Mouse (Mus musculus): Measurements from ENCODE around the gene Nubpl.
"Not testable (repeated sequence)": the region's sequence is repeated elsewhere in the genome, so short reads cannot be mapped to it uniquely, and the experiment has no call there.

Gene Nubpl

GRCm38 (mm10) chr12:52097650-52098070 lies at the start of gene Nubpl:
Gene Nubpl, plus strand, starts transcription at chr12:52097737.
- DNase-seq (ENCODE audit: low spot score) = peak; percentile 95

DNA sequence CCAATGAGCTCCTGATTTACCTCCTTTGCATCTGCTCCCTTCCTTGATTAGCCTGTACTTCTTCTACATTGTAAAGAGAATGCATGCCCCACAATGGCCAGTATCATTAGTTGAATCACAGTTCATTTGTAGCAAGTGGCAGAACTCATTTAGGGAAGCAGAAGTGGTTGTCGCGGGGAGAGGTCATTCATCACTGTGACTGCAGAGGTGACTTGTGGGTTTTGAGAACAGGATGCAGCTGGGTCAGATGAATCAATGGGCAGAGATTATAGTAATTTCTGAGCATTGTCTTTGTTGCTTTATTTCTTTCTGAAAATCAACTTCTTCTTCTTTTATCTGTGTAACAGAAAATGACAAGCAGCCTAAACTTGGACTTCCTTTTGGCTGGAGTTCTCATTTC lies 48.2 kb upstream of the Nubpl start:
- DNase-seq (ENCODE audit: low spot score) = no peak

GRCm38 (mm10) chr12:52079296-52079695 lies 18.2 kb upstream of the Nubpl start:
- not testable (repeated sequence) for DNase-seq (ENCODE audit: low spot score)

DNA sequence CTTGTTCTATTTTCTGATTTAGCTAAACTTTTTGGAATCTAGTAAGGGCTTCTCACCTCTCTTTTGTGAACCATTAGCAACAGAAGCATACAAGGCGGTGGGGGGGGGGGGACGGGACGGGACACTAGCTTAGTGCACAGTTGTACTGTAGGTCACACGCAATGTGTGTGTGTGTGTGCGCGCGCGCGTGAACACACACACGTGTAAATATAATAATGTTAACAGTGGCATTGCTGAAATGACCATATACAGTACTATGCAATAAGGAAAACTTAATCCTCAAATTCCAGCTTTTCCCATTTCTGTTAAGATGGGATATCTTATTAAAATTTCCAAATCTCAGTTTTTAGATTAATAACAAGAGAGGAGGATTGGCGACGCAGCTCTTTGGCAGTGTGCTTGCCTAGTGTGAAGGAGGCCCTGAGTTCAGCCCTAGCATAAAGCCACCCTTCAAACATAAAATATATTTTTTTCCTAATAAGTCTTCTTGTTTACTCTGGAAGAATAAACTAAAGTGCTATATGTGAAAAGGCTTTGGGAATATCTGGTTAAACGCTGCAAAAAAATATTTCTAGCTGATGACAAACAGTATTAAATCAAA lies 388 bp upstream of the Nubpl start:
- DNase-seq (ENCODE audit: low spot score) = no peak

- no peak for DNase-seq (ENCODE audit: low spot score)
These were observed 22.7 kb downstream of the Nubpl start for GRCm38 (mm10) chr12:52120276-52120675.

DNA sequence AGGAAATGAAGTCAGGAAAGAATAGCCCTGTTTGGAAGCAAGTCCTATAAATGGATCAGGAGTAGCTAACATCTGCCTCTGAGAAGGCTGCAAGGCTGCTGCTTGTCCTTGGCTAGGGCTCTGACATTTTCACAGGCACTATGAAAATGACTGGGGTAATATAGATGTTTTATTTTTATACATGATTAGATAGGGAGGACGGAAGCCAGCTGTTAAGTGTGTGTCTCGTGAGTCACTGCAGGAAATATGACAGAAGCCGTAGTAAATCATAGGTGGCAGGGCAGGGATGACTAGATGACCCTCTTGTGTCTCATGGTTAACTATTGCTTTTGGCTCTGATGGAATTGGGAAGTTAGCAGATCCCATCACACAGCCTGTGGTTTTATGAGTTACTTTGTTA lies 28.9 kb downstream of the Nubpl start:
- no peak for DNase-seq (ENCODE audit: low spot score)

DNA sequence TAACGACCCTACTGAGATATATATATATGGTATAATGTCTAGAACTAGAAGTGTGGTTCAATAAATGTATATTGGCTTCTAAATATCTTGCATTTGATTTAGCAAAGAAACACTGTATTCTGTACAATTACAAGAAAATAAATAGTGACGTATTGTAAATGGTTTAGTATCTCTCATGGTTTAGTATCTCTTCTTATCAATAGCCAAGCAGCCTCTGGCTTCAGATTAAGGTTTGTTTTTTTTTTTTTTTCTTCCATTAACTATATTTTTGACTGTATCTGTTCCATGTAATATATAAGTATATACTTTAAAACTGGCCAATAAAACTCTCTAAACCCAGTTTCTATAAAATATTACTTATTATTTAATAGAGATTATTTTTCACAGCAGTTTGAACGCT lies 31.5 kb downstream of the Nubpl start:
- DNase-seq (ENCODE audit: low spot score) = no peak

GRCm38 (mm10) chr12:52132256-52132655 lies 34.7 kb downstream of the Nubpl start:
- no peak for DNase-seq (ENCODE audit: low spot score)

DNA sequence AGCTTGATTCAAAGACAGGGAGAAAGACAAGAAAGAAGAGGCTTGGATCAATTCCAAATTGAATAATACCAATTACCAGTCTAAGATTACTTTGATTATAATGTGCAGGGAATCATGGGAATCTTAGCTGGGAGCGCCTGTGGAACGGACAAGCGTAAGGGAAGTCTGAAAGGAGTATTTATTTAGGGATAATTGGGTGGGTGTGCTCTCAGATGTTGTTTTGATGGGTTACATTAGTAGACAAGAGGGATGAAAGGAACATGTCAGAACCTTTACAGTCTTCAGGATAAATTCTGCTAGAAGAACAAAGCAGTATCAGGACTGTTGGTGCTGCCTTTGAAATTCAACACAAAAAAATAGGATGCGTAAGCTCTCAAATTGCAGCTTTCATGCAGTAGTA lies 40.8 kb downstream of the Nubpl start:
- DNase-seq (ENCODE audit: low spot score) = no peak

- DNase-seq (ENCODE audit: low spot score) = no peak
These were observed 49.1 kb downstream of the Nubpl start for GRCm38 (mm10) chr12:52146639-52147038.

DNA sequence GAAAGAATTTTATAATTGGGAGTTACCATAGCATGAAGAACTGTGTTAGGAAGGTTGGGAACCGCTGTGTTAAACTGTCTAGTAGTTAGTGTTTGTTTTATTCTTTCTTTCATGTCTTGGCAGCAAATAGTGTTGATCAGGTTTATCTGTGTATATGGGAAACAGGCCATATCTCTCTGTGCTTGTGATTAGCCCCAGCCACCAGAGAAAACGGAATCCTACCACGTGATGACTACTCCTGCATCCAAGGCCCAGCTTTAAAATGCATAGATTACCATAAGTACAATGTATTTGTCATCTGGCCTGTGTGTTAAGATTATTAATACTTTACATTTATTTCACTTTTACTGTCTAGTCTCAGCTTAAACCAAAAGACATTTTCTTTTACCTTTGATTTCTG lies 51.9 kb downstream of the Nubpl start:
- no peak for DNase-seq (ENCODE audit: low spot score)

- no peak for DNase-seq (ENCODE audit: low spot score)
These were observed 54.5 kb downstream of the Nubpl start for GRCm38 (mm10) chr12:52152071-52152470.

- DNase-seq (ENCODE audit: low spot score) = no peak
These were observed 57.4 kb downstream of the Nubpl start for GRCm38 (mm10) chr12:52154906-52155305.

DNA sequence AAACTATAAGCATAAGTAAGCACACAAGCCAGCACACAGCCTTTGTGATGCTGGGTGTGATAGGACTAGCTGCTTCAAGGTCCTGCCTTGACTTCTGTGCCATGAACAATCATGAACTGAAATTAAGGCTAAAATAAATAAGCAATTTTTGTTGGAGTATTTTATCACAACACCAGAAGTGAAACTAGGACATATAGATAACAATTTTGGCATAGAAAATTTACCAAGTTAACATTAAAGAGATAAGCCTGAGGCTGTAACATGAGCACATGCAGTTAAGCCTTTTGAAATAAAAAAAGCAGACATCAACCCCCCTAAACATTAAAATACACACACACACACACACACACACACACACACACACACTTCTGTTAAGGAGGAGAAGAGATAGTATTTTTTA lies 66.9 kb downstream of the Nubpl start:
- DNase-seq (ENCODE audit: low spot score) = no peak

DNA sequence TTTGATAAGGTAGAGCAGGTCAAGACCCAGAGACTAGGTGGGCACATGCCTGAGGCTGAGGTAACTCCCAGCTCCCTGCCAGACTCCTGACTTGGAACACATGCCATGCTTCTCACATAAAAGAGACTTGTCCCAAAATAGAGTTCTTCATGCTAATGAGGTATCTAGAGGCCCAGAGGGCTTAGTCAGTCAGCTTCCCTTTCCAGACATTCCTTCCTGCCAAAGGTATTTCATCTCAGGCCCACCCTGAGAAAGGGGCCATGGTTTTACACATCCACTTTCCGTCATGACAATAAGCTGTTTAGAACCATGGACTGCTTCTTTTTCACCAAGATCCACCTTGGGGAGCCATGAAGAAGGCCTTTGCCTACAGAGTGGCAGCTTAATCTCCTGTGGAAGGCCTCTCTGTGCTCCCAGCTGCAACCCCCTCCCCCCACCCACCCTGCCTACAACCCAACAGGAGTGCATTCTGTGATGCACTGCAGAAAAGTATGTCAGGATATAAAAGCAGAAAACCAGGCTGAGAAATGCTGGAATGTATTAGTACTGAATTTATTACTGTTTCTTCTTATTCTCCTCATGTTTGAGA lies 88.8 kb downstream of the Nubpl start:
- no peak for DNase-seq (ENCODE audit: low spot score)

DNA sequence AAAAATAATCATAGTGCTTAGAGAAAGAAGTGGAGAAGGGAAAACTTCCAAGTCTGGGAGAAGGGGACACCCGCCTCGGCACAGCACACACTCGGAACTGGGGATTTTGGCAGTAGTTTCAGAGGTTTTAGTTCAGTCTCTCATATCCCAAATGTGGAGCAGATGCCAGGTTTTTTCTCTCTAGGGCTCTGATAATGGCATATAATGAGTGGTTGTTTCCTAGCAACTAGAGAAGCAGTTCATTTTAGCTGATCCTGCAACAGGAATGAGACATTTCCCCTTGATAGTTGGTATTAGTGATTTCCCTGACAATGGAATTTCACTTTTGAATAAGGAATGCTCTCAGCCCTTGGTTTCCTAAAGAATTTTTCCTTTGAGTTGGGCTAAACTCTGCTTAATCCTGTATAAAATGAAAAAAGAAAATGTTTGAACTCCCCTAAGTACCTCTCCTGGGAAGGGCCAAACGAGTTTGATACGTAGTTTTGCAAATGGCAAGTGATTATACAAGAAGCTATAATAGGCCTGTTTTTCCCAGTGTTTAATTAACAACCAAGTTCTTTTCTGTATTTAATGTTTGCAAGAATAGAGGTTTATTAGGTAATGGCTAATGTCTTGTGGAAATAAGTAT lies 89.5 kb downstream of the Nubpl start:
- DNase-seq (ENCODE audit: low spot score) = no peak

GRCm38 (mm10) chr12:52198471-52198870 lies 100.9 kb downstream of the Nubpl start:
- no peak for DNase-seq (ENCODE audit: low spot score)

DNA sequence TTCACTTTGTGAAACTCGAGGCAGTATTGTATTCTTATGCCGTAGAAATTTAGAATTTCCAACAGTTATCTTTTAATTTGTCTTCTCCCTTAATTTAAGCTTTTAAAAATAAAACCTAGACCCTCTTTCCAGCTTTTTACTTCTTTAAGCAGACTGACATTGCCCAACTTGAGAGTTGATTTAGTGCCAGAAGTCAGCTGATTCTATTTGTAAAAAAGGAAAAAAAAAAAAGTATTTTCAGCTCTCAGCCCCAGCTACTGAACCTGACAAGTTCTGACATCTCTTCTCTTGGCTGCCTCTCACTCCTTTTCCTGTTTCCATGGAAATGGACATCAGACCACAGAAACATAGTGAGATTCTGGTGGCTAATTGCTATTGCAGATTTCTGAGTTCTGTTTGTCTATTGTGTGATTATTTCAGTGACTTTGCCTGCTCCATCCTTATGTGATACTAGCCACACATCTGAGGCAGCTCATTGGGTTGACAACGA lies 111.6 kb downstream of the Nubpl start:
- DNase-seq (ENCODE audit: low spot score) = no peak

DNA sequence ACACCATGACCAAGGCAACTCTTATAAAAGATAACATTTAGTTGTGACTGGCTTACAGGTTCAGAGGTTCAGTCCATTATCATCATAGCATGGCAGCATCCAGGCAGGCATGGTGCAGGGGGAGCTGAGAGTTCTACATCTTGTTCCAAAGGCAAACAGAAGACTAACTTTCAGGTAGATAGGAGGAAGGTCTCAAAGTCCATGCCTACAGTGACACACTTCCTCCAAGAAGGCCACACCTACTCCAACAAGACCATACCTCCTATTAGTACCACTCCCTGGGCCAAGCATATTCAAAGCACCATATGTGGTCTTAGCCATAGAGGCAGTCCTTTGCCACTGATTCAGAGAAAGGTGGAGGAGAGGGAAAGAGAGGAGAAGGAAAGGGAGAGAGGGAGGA lies 113.6 kb downstream of the Nubpl start:
- no peak for DNase-seq (ENCODE audit: low spot score)

GRCm38 (mm10) chr12:52214837-52215236 lies 117.3 kb downstream of the Nubpl start:
- no peak for DNase-seq (ENCODE audit: low spot score)

DNA sequence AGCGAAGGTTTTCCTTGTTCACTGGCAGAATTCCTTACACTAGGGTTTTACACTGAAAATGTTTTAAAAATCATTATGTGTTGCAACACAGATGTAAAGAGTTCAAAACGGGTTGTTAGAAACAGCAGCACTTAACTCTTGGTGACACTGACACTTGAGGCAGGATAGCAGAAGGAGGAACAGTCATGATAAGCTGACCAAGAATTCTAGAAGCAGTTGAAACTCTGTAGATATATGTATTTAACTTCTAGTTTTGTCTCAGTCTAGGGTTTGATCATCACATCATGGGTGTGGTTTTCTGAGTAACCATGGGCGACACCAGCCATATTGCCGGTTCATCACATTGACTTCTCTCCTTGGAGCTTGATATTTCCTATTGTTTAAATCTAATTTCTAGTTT lies 127.4 kb downstream of the Nubpl start:
- no peak for DNase-seq (ENCODE audit: low spot score)

DNA sequence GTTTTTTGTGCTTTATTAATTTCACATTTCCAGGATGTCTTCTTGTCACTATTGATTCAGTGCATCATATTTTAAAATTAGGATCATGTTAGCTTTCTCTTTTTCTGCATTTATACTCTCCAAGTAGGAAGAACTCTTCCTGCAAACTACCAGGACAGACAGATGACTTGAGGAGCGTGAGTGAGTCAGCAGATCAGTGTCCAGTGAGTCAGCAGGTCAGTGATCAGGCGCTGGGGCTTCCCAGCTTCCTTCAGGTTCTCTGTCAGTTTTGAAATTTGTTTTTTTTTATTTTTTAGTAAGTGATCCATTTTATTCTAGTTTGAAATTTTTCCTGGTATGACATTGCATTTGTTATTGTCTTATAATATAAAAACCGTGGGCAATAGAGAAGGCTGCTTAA lies 131.2 kb downstream of the Nubpl start:
- no peak for DNase-seq (ENCODE audit: low spot score)

DNA sequence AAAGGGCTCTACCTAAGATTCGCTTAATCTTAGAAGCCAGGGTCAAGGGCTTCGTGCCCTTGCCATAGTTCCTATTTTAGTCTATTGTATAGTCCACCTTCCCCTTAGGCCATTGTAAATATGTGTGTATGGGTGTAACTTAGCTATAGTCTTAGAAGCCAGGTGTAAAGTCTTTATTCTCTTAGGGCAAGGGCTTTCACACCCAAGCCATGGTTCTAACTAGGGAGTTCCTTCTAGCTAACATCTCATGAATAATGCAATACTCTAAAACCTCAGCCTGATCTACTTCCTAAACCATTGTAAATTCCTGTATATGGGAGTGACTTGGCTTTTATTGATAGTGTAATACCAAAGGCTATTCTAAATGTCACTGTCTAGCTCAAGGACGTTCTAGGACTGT lies 134.4 kb downstream of the Nubpl start:
- DNase-seq (ENCODE audit: low spot score) = not testable (repeated sequence)

DNA sequence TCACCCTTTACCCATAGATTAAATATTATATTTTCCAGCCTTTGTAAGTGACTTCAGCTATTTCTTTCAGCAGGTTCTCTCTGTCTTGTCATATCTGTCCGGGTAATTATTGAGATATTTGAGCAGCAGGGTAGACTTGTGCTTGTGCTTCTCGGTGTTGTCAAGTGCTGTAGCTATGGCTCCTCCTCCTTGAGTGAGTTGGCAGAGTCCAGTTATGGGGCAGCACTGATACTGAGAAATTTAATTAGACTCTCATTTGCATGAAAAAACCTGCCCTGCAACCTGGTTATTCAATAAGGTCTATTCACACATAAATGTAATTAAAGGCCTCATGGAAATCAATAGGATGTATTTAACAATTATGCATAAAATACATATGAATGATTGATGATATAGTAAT lies 145.2 kb downstream of the Nubpl start:
- DNase-seq (ENCODE audit: low spot score) = no peak
